Mouse (Mus musculus) liver, embryonic 14.5 days (tissue): Measurements from ENCODE around the gene Efemp1. TPM values are rescaled to one million over a fixed set of nuclear protein-coding genes. Genes with fewer than 3 reads are reported as not detected.

Experiments used
- ATAC-seq: fragments of 200-750 bp; cut with Nextera tagmentation; 2 replicates; pipeline ENCODE4 v1.8.0; 2017; ENCODE audit warnings: moderate number of reproducible peaks, mild to moderate bottlenecking, moderate library complexity; ENCODE audit not compliant: insufficient read depth
- DNase-seq, 3 experiments: peaks; one replicate each; pipeline ENCODE4 v3.0.0-alpha.2; 2012 to 2013; ENCODE audit warnings: low read depth in 3 of 3, low spot score in 3 of 3
- H3K27ac ChIP-seq: fragments of 300-500 bp; sonication (generic); 2 replicates; pipeline ENCODE4 v1.5.1; 2014; ENCODE audit warnings: moderate library complexity, mild to moderate bottlenecking, control low read depth, inconsistent platforms
- H3K27me3 ChIP-seq: fragments of 300-500 bp; sonication (generic); 2 replicates; pipeline ENCODE4 v1.6.1; 2014; ENCODE audit warnings: mild to moderate bottlenecking, low read length, moderate library complexity; ENCODE audit not compliant: control insufficient read depth, insufficient read depth
- H3K36me3 ChIP-seq: fragments of 300-500 bp; sonication (generic); replicated peaks from 2 replicates; pipeline ENCODE4 v1.6.1; 2014; ENCODE audit warnings: low read depth; ENCODE audit not compliant: control insufficient read depth, insufficient read depth
- H3K4me1 ChIP-seq, 2 experiments: fragments of 200-500 bp in 1 of 2; fragments of 300-500 bp in 1 of 2; sonication (generic) in 1 of 2; replicated peaks; 2 replicates each; pipeline ENCODE4 v1.6.1; 2012 to 2014; ENCODE audit warnings: antibody characterized with exemption in 1 of 2, inconsistent platforms in 1 of 2, low read length in 1 of 2; ENCODE audit not compliant: control insufficient read depth in 2 of 2, insufficient read depth in 2 of 2
- H3K4me2 ChIP-seq: fragments of 300-500 bp; sonication (generic); 2 replicates; pipeline ENCODE4 v1.6.1; 2014; ENCODE audit warnings: low read depth, mild to moderate bottlenecking, control low read depth, moderate library complexity
- H3K4me3 ChIP-seq, 2 experiments: fragments of 200-500 bp in 1 of 2; fragments of 300-500 bp in 1 of 2; sonication (generic) in 1 of 2; 2 replicates each; pipeline ENCODE4 v1.5.1; 2012 to 2014; ENCODE audit warnings: low read depth in 2 of 2, low read length in 2 of 2, mild to moderate bottlenecking in 2 of 2, control low read depth in 1 of 2, inconsistent platforms in 1 of 2, moderate library complexity in 1 of 2; ENCODE audit not compliant: insufficient read depth in 1 of 2
- H3K9ac ChIP-seq: fragments of 300-500 bp; sonication (generic); replicated peaks from 2 replicates; pipeline ENCODE4 v1.6.1; 2014; ENCODE audit warnings: mild to moderate bottlenecking, control low read depth, moderate library complexity
- H3K9me3 ChIP-seq: fragments of 300-500 bp; sonication (generic); 2 replicates; pipeline ENCODE4 v1.6.1; 2016; ENCODE audit warnings: low read length, mixed read lengths; ENCODE audit not compliant: control insufficient read depth
- CTCF ChIP-seq: IDR thresholded peaks from 2 replicates; pipeline ENCODE4 v1.5.1; 2016; ENCODE audit warnings: antibody characterized with exemption, low read depth, control low read depth
- EP300 ChIP-seq: IDR thresholded peaks from 2 replicates; pipeline ENCODE4 v1.6.1; 2016; ENCODE audit warnings: antibody characterized with exemption, low read depth
- WGBS: fragments of 180-500 bp; shearing (Covaris S2); extraction: QIAGEN DNeasy Blood & Tissue Kit; methylation state at CpG from one replicate; pipeline ENCODE4 v1.1.7; 2014; ENCODE audit not compliant: insufficient replicate concordance; 5-methylcytosine and 5-hydroxymethylcytosine counted together
- polyA plus RNA-seq, 2 experiments: library from polyadenylated mRNA; depleted of rRNA in 1 of 2; stranded (reverse) in 1 of 2; unstranded in 1 of 2; fragments of >200 nt; fragmentation: Nextera tagmentation in 1 of 2; extraction: Ambion mirVana in 1 of 2; gene quantifications; 2 replicates each; pipeline versions ENCODE4 v1.2.1 to v1.2.3; 2012 to 2014

Efemp1 gene
- polyA plus RNA-seq, 2 experiments: 0.81 to 1.7 TPM

DNA sequence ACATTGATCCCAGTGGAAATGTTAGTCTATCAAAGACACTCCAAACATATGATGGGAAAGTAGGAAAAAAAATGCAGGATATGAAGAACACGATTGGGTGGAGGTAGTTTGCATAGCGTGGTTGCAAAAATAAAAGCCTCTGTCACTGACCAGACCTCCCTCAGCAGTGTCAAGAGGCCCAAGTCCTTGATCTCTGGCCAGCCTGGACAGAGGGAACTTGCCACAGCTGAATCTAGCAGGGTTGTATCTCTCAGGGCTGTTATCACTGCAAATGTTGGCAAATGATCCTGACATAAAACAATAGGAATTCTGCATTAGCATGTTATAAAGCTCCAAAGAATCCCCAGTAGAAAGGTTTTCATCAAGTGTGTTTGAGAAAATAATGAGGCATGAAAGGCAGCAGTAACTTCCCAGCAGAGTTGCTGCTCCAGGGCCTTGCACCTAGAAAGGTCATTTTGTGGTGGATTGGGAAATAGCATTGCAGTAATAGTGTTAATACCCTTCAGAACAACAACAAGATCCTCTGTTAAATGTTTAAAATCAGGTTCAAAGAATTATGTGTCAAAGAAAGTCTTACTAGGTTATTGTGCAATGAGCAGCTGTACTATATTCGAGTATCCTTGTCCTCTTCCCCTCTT is 56.0 kb downstream of the Efemp1 start:
- TF ChIP-seq CTCF (no peak), EP300 (no peak)
- no peaks in the 10 kb centered on the region for H3K9me3 ChIP-seq
- no peaks in the 10 kb centered on the region for H3K4me1 ChIP-seq
- 22% methylated on average over 3 of the region's 3 CpGs for WGBS
- ATAC-seq (no peak), DNase-seq (no peak)
- no peak overlapping the region for H3K9ac ChIP-seq
- no peaks in the 10 kb centered on the region for H3K36me3 ChIP-seq
- no peak overlapping the region for H3K4me2 ChIP-seq
- no peak overlapping the region for H3K4me3 ChIP-seq
- no peak overlapping the region for H3K27ac ChIP-seq
- H3K27me3 ChIP-seq: no peaks in the 10 kb centered on the region

DNA sequence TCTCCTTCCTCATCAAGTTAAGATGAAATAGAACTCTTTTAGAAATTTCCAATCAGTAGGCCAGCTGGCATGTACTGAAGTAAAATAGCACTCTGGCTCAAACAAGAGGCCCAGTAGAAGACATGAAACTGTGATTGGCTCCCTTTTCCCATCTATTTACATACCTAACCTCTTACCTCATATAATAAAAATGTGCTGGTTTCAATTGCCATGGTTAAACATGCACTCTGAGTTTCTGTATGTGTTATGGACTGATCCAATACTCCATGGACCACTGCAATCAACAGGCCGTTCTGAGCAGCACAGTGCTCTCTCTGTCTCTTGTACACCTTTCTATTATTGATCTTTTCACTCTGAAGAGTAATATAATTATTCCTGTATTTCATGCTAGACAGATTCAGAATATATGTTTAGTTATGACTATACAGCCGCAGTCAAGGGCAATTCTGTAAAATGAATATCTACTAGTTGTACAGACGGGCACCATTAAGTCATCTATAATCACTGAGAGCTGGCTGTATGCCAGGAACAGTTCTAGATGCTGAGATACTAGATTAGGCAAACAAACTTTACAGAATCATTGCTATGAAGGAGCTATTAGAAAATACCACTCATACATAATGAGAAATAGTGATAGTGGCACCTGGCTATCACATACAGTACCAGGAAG is 59.6 kb downstream of the Efemp1 start:
- H3K9ac ChIP-seq: no peak overlapping the region
- H3K27ac ChIP-seq: no peak overlapping the region

GRCm38 (mm10) chr11:28934449-28934848 is 81.4 kb downstream of the Efemp1 start:
- Histone ChIP-seq H3K4me3 (no peak overlapping the region), H3K9me3 (no peaks in the 10 kb centered on the region), H3K4me1 (no peaks in the 10 kb centered on the region), H3K4me2 (no peak overlapping the region), H3K9ac (no peak overlapping the region), H3K36me3 (no peaks in the 10 kb centered on the region), H3K27me3 (no peaks in the 10 kb centered on the region), H3K27ac (no peak overlapping the region)
- DNase-seq: no peak
- TF ChIP-seq EP300 (no peak), CTCF (peak; percentile 23)
- no peak for ATAC-seq

More for the DNA sequence above, 59.6 kb downstream of the Efemp1 start:
- Histone ChIP-seq H3K27me3 (no peaks in the 10 kb centered on the region), H3K36me3 (no peaks in the 10 kb centered on the region), H3K9me3 (no peaks in the 10 kb centered on the region), H3K4me1 (no peaks in the 10 kb centered on the region), H3K4me3 (no peak overlapping the region), H3K4me2 (no peak overlapping the region)
- WGBS: 52% methylated on average over 3 of the region's 3 CpGs
- ATAC-seq (no peak), DNase-seq (no peak)
- TF ChIP-seq EP300: no peak
- no peak for TF ChIP-seq CTCF

DNA sequence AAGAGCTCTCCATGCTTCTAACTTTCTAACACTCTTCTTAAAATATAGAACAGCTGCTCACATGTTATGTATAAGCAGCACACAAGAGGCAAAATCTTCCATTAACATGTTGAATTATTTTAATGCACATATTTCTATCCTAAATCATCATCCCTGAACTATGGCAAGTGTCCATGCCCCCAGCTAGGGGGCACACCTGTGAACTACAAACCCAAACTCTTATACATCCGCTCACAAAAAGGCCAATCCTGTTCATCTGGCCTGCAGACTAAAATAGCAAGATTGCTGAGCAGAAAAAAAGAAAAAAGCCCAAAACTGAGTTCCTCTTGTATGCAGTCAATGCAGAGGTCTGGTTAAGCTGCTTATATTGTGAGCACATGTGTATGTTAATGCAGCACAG is 86.6 kb downstream of the Efemp1 start:
- TF ChIP-seq CTCF (no peak), EP300 (no peak)
- Histone ChIP-seq H3K9me3 (no peaks in the 10 kb centered on the region), H3K4me1 (no peaks in the 10 kb centered on the region), H3K36me3 (no peaks in the 10 kb centered on the region), H3K4me3 (no peak overlapping the region), H3K27ac (no peak overlapping the region), H3K9ac (no peak overlapping the region), H3K4me2 (no peak overlapping the region), H3K27me3 (no peaks in the 10 kb centered on the region)
- ATAC-seq (no peak), DNase-seq (no peak)
- 68% methylated on average over 1 of the region's 1 CpGs for WGBS

- 41% methylated on average over 2 of the region's 2 CpGs for WGBS
Measured at GRCm38 (mm10) chr11:28951586-28952210, 98.7 kb downstream of the Efemp1 start.

More at GRCm38 (mm10) chr11:28951586-28952210, 98.7 kb downstream of the Efemp1 start:
- H3K4me1 ChIP-seq: no peaks in the 10 kb centered on the region
- no peak overlapping the region for H3K9ac ChIP-seq
- no peaks in the 10 kb centered on the region for H3K36me3 ChIP-seq
- H3K27ac ChIP-seq: no peak overlapping the region
- no peaks in the 10 kb centered on the region for H3K9me3 ChIP-seq
- no peak for TF ChIP-seq CTCF
- TF ChIP-seq EP300: no peak
- ATAC-seq (no peak), DNase-seq (no peak)
- no peak overlapping the region for H3K4me3 ChIP-seq
- no peaks in the 10 kb centered on the region for H3K27me3 ChIP-seq
- H3K4me2 ChIP-seq: no peak overlapping the region
